Mouse (Mus musculus) kidney, postnatal 25 days (tissue): ENCODE data around the gene Tvp23b.

Source experiments
- DNase-seq, 2 experiments: peaks; one replicate each; pipeline ENCODE4 v3.0.0; 2021; ENCODE audit warnings: mixed read lengths in 2 of 2

Gene Tvp23b

GRCm38 (mm10) chr11:62901699-62902323 lies 22.6 kb downstream of the Tvp23b start:
- peak in 1 of 2 experiments; percentile 75 for DNase-seq

- no peak for DNase-seq
These were observed 24.7 kb downstream of the Tvp23b start for GRCm38 (mm10) chr11:62903871-62904495.

- no peak for DNase-seq
These were observed 30.6 kb downstream of the Tvp23b start for GRCm38 (mm10) chr11:62909720-62910306.

- DNase-seq: no peak
These were observed 32.1 kb downstream of the Tvp23b start for GRCm38 (mm10) chr11:62911362-62911761.

- no peak for DNase-seq
These were observed 33.9 kb downstream of the Tvp23b start for GRCm38 (mm10) chr11:62913141-62913540.

GRCm38 (mm10) chr11:62914532-62914931 lies 35.3 kb downstream of the Tvp23b start:
- peak in 1 of 2 experiments; percentile 62 for DNase-seq

- no peak for DNase-seq
These were observed 36.2 kb downstream of the Tvp23b start for GRCm38 (mm10) chr11:62915486-62915885.

- DNase-seq: no peak
These were observed 37.5 kb downstream of the Tvp23b start for GRCm38 (mm10) chr11:62916765-62917164.

- DNase-seq: no peak
These were observed 40.9 kb downstream of the Tvp23b start for GRCm38 (mm10) chr11:62919946-62920742.

- DNase-seq: no peak
These were observed 41.4 kb downstream of the Tvp23b start for GRCm38 (mm10) chr11:62920743-62921050.

- peak; percentile 90 to 93 for DNase-seq
These were observed 42.1 kb downstream of the Tvp23b start for GRCm38 (mm10) chr11:62921052-62921977.

GRCm38 (mm10) chr11:62924091-62924761 lies 45.0 kb downstream of the Tvp23b start:
- DNase-seq: no peak

- DNase-seq: peak; percentile 36 to 73
These were observed 50.5 kb downstream of the Tvp23b start for GRCm38 (mm10) chr11:62929799-62930198.

- DNase-seq: no peak
These were observed 51.3 kb downstream of the Tvp23b start for GRCm38 (mm10) chr11:62930574-62930973.

- DNase-seq: no peak
These were observed 51.9 kb downstream of the Tvp23b start for GRCm38 (mm10) chr11:62931141-62931540.

- DNase-seq: no peak
These were observed 53.8 kb downstream of the Tvp23b start for GRCm38 (mm10) chr11:62933099-62933498.

- no peak for DNase-seq
These were observed 55.7 kb downstream of the Tvp23b start for GRCm38 (mm10) chr11:62934795-62935514.

- DNase-seq: no peak
These were observed 58.7 kb downstream of the Tvp23b start for GRCm38 (mm10) chr11:62937986-62938385.

- no peak for DNase-seq
These were observed 59.7 kb downstream of the Tvp23b start for GRCm38 (mm10) chr11:62938921-62939320.

GRCm38 (mm10) chr11:62940176-62940575 lies 60.9 kb downstream of the Tvp23b start:
- DNase-seq: no peak

- no peak for DNase-seq
These were observed 64.3 kb downstream of the Tvp23b start for GRCm38 (mm10) chr11:62943538-62943937.
